Mouse (Mus musculus) heart, embryonic 13.5 days (tissue): Measurements from ENCODE around the gene Dgat2. TPM values are rescaled to one million over a fixed set of nuclear protein-coding genes. Genes with fewer than 3 reads are reported as not detected.

Source experiments
- ATAC-seq: fragments of 200-750 bp; cut with Nextera tagmentation; 2 replicates; pipeline ENCODE4 v1.8.0; 2017; ENCODE audit warnings: moderate TSS enrichment; ENCODE audit not compliant: insufficient number of reproducible peaks, low FRiP score, low TSS enrichment; ENCODE audit errors: extremely low read depth
- H3K27ac ChIP-seq: fragments of 300-500 bp; sonication (generic); replicated peaks from 2 replicates; pipeline ENCODE4 v1.5.1; 2015; ENCODE audit warnings: moderate library complexity, mild to moderate bottlenecking, inconsistent platforms
- H3K27me3 ChIP-seq: fragments of 300-500 bp; sonication (generic); replicated peaks from 2 replicates; pipeline ENCODE4 v1.6.1; 2015; ENCODE audit warnings: mild to moderate bottlenecking, inconsistent platforms
- H3K36me3 ChIP-seq: fragments of 300-500 bp; sonication (generic); 2 replicates; pipeline ENCODE4 v1.6.1; 2015; ENCODE audit warnings: mild to moderate bottlenecking, inconsistent platforms
- H3K4me1 ChIP-seq: fragments of 300-500 bp; sonication (generic); 2 replicates; pipeline ENCODE4 v1.6.1; 2015; ENCODE audit warnings: inconsistent platforms
- H3K4me2 ChIP-seq: fragments of 300-500 bp; sonication (generic); 2 replicates; pipeline ENCODE4 v1.6.1; 2015; ENCODE audit warnings: inconsistent platforms, mild to moderate bottlenecking, moderate library complexity
- H3K4me3 ChIP-seq: fragments of 300-500 bp; sonication (generic); 2 replicates; pipeline ENCODE4 v1.5.1; 2015; ENCODE audit warnings: moderate library complexity, mild to moderate bottlenecking, inconsistent platforms
- H3K9ac ChIP-seq: fragments of 300-500 bp; sonication (generic); 2 replicates; pipeline ENCODE4 v1.6.1; 2015; ENCODE audit warnings: inconsistent platforms, mild to moderate bottlenecking, moderate library complexity
- H3K9me3 ChIP-seq: fragments of 300-500 bp; sonication (generic); 2 replicates; pipeline ENCODE4 v1.6.1; 2016; ENCODE audit warnings: inconsistent platforms
- WGBS: fragments of 180-500 bp; shearing (Covaris S2); methylation state at CpG from one replicate; pipeline ENCODE4 v1.1.7; 2015; ENCODE audit warnings: mixed read lengths; 5-methylcytosine and 5-hydroxymethylcytosine counted together
- polyA plus RNA-seq: library from polyadenylated mRNA; unstranded; fragments of >200 nt; fragmentation: Nextera tagmentation; extraction: Ambion mirVana; gene quantifications from 2 replicates; pipeline ENCODE4 v1.2.1, GENCODE M21; 2015

Dgat2 gene
- polyA plus RNA-seq, 1 experiment from 2014 or later = 10.6 TPM

DNA sequence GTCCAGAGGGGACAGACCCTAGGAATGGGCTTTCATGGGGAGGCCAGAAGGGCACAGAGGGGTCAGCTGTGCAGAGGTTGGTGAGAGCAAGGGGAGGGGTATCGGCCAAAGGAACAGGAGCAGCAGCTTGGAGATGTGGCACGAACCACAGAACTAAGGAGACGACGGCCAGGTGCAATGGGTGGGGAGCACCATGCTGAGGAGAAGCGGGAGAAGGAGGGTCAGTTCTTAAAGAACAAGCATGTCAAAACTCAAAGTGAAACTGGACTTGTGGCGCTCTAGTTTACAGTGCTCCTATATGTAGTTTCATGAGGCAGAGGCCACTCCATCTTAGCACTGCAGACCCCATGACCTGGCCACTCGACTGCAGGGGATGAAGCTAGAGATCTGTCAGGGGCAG, 35.0 kb downstream of the Dgat2 start:
- Histone ChIP-seq H3K4me1 (peaks cover 23% of the 10 kb centered on the region), H3K36me3 (no peaks in the 10 kb centered on the region), H3K4me2 (no peak overlapping the region), H3K9ac (no peak overlapping the region), H3K9me3 (no peaks in the 10 kb centered on the region), H3K27ac (no peak overlapping the region), H3K4me3 (no peak overlapping the region), H3K27me3 (no peaks in the 10 kb centered on the region)
- WGBS = 80% methylated on average over 7 of the region's 7 CpGs
- no peak for ATAC-seq

DNA sequence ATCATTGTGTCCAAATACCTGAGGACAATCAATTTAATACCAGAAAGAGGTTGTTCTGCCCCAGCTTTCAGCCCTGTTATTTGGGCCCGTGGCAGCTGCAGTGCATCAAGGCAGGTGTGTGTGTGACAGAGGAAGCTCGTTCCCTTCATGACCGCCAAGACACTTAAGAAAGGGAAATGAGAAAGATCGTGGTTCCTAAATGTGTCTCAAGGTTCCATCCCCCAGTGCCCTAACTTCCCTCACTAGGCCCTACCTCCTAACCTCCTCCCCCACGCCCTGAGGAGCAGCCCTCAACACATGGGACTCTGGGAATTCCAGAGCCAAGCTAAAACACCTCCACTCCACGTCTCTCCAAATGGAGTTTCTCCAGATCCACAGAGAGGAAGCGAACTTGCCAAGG, 35.6 kb downstream of the Dgat2 start:
- H3K4me1 ChIP-seq = peaks cover 27% of the 10 kb centered on the region
- 58% methylated on average over 7 of the region's 7 CpGs for WGBS
- no peak overlapping the region for H3K4me3 ChIP-seq
- no peak overlapping the region for H3K4me2 ChIP-seq
- H3K36me3 ChIP-seq = no peaks in the 10 kb centered on the region
- no peaks in the 10 kb centered on the region for H3K27me3 ChIP-seq
- H3K27ac ChIP-seq = no peak overlapping the region
- H3K9me3 ChIP-seq = no peaks in the 10 kb centered on the region
- no peak for ATAC-seq
- no peak overlapping the region for H3K9ac ChIP-seq

DNA sequence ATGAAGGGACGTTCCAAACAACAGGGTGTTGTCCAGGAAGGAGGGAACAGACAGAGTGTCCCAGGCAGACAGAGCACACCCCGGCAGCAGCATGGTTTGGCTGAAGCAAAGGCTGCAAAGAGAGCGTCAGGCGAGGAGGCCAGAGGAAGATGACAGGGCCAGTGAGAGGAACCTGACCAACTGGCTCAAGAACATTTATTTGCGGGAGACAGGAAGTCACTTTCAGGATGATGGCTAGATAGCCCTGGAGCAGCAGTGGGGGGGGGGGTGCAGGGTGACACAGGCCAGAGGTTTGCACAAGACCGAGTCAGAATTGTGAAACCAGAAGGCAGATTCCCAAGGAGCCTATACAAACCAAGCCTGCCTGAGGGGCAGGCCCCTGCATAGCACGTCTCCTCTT, 36.5 kb downstream of the Dgat2 start:
- no peaks in the 10 kb centered on the region for H3K27me3 ChIP-seq
- H3K4me1 ChIP-seq = peaks cover 28% of the 10 kb centered on the region
- no peak overlapping the region for H3K4me3 ChIP-seq
- ATAC-seq = no peak
- no peaks in the 10 kb centered on the region for H3K9me3 ChIP-seq
- H3K36me3 ChIP-seq = no peaks in the 10 kb centered on the region
- H3K27ac ChIP-seq = no peak overlapping the region
- no peak overlapping the region for H3K4me2 ChIP-seq
- 0 out of 2 replicates have a peak overlapping the region, but pooled peaks have one; percentile 8 for H3K9ac ChIP-seq
- WGBS = 37% methylated on average over 7 of the region's 7 CpGs

DNA sequence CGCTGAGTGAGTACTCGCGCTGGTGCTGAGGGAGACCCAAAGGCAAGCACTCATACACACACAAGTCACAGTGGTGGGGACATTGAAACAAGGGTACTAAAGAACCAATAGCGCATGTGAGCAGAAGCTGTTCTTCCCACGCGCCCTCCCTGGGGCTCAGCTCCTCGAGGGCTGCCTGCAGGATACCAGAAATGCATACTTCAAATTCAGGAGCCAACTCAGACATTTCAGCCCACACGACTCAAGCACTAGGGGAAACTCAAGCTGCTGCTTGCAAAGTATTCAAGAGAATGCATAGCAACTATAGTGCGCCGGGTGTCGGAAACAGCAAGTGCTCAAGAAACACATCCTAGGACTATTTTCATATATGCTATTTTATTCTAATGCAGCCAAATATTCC, 37.9 kb downstream of the Dgat2 start:
- WGBS = 55% methylated on average over 11 of the region's 11 CpGs
- no peak overlapping the region for H3K4me2 ChIP-seq
- H3K36me3 ChIP-seq = no peaks in the 10 kb centered on the region
- no peak overlapping the region for H3K27ac ChIP-seq
- H3K27me3 ChIP-seq = no peaks in the 10 kb centered on the region
- no peaks in the 10 kb centered on the region for H3K9me3 ChIP-seq
- peaks cover 33% of the 10 kb centered on the region for H3K4me1 ChIP-seq
- H3K9ac ChIP-seq = no peak overlapping the region
- no peak overlapping the region for H3K4me3 ChIP-seq
- no peak for ATAC-seq

DNA sequence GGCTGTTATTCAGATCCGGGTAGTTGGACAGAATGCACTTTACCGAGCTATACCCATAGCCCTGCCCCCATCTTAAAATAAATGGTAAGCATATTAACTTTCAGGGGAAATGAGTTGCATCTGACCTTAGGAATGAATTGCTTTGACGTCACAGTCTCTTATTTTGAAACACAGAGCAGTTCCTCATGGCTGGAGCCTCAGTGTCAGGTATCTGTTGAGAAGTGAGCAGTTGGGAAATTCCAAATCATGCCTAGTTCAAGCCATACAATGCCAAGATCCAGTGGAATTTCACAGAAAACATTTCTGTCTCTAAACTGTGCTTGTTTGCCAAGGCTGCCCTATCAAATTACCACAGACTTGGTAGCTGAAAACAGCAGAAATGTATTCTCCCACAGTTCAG, 39.3 kb downstream of the Dgat2 start:
- no peak overlapping the region for H3K4me2 ChIP-seq
- no peak for ATAC-seq
- H3K27ac ChIP-seq = no peak overlapping the region
- peaks cover 46% of the 10 kb centered on the region for H3K4me1 ChIP-seq
- WGBS = 62% methylated on average over 3 of the region's 3 CpGs
- no peak overlapping the region for H3K4me3 ChIP-seq
- H3K9ac ChIP-seq = no peak overlapping the region
- H3K9me3 ChIP-seq = no peaks in the 10 kb centered on the region
- H3K27me3 ChIP-seq = no peaks in the 10 kb centered on the region
- H3K36me3 ChIP-seq = no peaks in the 10 kb centered on the region

DNA sequence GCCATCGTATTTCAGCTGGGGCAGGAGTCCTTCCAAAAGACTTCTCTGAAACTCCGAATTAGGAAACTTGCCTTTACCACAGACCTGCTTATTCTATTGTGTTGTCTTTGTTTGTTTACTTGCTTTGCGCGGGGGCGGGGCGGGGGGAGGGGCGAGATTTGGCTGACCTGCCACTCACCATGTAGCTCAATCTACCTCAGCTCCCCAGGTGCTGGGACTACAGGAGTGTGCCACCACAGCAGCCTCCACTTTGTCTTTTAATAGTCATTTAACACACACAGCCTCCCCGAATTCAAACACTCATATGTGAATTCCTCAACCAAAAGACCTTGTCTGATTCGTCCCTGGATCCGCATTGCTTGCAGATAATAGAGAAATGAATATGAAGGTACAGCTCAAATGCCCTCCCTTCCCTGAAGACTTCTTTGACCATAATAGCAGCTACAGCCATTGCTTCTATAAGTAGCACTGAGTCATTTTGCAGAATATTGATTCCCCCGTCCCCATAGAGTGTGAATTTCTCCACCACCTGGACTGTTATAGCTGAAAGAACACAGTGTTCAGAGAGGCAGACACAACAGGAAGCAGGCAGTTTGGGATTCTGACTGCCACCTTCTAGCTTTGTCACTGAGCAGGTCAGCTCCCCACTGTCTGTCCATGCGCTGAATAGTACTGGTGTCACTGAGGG, 40.5 kb downstream of the Dgat2 start:
- Histone ChIP-seq H3K9ac (peak overlapping the region; percentile 50; the same call in 1 of the 2 replicates), H3K4me2 (peak overlapping the region; percentile 74), H3K36me3 (no peaks in the 10 kb centered on the region), H3K9me3 (no peaks in the 10 kb centered on the region), H3K4me3 (peak overlapping the region; percentile 84), H3K4me1 (peaks cover 43% of the 10 kb centered on the region), H3K27me3 (no peaks in the 10 kb centered on the region), H3K27ac (0 out of 2 replicates have a peak overlapping the region, but pooled peaks have one; percentile 16)
- ATAC-seq = no peak
- WGBS = 33% methylated on average over 12 of the region's 12 CpGs

DNA sequence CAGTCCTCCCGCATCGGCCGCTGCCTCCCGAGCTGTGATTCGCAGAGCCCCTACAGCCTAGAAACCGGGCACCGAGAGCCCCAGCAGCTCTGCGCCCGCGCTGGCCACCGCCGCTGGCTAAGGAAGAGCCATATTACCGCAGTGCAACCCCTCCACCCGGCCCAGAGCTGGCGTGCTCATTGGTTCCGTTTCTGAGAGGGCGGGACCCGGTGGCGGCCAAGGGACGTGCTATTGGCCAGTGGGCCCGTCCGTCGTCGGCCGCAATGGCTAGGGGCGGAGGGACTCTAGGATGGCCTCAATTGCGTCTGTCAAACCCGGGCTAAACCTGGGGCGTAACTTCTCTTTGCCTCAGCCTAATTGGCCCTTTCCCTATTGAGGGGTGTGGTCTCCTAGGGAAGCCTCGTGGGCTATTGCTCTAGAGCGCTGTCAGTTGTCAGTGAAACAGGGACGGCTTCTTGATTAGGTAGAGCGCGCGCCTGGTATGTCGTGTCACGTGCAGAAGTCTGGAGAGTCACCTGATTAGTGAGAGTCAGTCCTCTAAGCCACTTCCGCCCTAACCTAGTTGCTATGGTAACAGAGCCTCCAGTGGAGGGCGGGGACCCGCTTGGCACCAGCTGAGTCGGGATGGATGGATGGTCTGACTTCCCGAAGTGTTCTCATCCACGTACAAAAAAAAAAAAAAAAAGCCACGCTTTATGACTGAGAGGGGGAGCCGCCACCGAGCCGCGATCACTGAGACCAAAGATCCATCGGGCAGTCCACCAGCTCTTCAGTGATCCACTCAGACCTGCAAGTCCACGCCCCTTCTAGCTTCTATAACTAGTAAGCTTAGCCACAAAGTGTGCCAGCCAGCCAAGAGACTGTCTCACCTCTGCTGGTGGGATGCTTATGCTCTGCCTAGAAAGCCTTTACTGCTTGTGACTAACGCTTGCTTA, 41.3 kb downstream of the Dgat2 start, which contains the start of gene Uvrag:
Uvrag (minus strand) TSS at position 158 of the 935 bp plus-strand sequence.
- no peaks in the 10 kb centered on the region; the same call in 1 of the 2 replicates for H3K36me3 ChIP-seq
- peak within 1 kb of the TSS; percentile 88 for H3K27ac ChIP-seq
- peak within 1 kb of the TSS; percentile 95 for H3K9ac ChIP-seq
- no peaks in the 10 kb centered on the region for H3K9me3 ChIP-seq
- H3K4me1 ChIP-seq = peaks cover 41% of the 10 kb centered on the region
- under 1% methylated on average over 51 of the region's 51 CpGs for WGBS
- no peaks in the 10 kb centered on the region for H3K27me3 ChIP-seq
- peak within 1 kb of the TSS; percentile 88 for H3K4me2 ChIP-seq
- H3K4me3 ChIP-seq = peak within 1 kb of the TSS; percentile 84
- ATAC-seq = peak; percentile 94

DNA sequence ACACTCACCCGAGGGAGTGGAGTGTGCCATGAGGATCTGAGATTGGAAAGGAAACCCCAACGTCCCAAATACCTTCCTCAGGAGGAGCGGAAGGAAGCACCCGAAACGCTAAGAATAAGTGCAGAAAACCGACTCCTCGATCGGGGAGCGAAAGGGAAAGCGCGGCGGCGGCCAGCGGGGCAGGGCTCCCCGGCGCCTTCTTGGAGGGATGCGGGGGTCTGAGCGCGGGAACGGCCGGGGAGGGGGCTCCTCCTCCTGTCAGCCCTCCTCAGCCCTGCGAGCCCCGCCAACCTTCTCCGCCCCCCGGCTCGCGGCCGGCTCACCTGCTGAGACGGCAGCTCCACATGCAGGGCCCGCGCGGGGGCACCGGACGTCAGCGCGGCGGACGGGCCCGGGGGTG, 42.0 kb downstream of the Dgat2 start:
- Histone ChIP-seq H3K27me3 (no peaks in the 10 kb centered on the region), H3K36me3 (no peaks in the 10 kb centered on the region; the same call in 1 of the 2 replicates), H3K27ac (peak overlapping the region; percentile 88), H3K9me3 (no peaks in the 10 kb centered on the region), H3K9ac (peak overlapping the region; percentile 95), H3K4me2 (peak overlapping the region; percentile 88), H3K4me3 (peak overlapping the region; percentile 84), H3K4me1 (peaks cover 36% of the 10 kb centered on the region)
- ATAC-seq = peak; percentile 1; the same call in 1 of the 2 replicates
- under 1% methylated on average over 36 of the region's 39 CpGs for whole genome bisulfite sequencing

DNA sequence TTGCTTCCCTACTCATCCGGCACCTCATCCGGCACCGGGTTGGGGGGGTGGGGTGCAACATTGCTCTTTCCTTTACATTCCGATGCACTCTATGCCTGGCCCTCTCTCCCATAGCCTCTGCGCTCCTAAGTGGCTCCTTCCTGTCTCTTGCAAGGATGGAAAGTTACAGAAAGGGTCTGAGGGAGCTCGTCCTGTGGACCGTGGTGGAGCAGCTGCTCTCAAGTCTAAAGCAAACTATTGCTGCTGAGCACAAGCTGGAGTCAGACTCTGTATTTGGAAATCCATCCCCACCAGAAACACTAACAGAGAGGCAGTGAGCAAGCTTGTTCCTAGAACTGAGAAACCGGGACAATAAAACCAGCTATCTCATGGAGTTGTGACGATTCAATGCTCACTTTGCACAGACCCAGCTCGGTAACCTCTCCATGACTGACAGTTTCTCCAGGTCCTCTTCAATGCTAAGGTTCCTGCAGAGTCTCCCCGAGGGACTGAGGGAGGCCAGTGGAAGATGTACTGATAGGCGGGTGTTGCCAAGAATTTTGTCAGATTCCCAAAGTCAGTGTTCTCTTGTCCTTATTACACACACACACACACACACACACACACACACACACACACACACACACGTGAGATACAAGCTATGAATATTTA, 42.6 kb downstream of the Dgat2 start:
- Histone ChIP-seq H3K9me3 (0 out of 2 replicates have a peak, but pooled peaks cover 3% of the 10 kb centered on the region), H3K27ac (peak overlapping the region; percentile 88), H3K9ac (peak overlapping the region; percentile 95), H3K36me3 (no peaks in the 10 kb centered on the region; the same call in 1 of the 2 replicates), H3K4me2 (peak overlapping the region; percentile 88), H3K4me1 (peaks cover 30% of the 10 kb centered on the region), H3K27me3 (no peaks in the 10 kb centered on the region), H3K4me3 (peak overlapping the region; percentile 84)
- WGBS = under 1% methylated on average over 13 of the region's 13 CpGs
- ATAC-seq = no peak

DNA sequence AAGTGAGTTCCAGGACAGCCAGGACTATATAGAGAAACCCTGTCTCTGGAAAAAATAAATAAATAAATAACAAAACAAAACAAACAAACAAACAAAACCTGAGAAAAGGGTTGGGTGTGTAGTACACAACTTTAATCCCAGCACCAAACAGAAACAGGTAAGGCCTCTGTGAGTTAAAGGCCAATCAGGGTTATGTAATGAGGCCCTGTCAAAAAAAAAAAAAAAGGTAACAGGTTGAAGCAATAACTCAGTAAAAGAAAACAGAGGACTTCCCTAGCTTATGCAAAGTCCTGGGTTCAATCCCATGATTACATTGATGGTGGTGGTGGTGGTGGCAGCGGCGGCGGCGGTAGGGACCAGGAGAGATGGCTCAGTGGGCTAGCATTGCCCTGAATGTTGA, 45.0 kb downstream of the Dgat2 start:
- no peak for ATAC-seq
- peaks cover 35% of the 10 kb centered on the region for H3K4me1 ChIP-seq
- no peak overlapping the region for H3K9ac ChIP-seq
- no peak overlapping the region for H3K27ac ChIP-seq
- H3K27me3 ChIP-seq = no peaks in the 10 kb centered on the region
- H3K9me3 ChIP-seq = 0 out of 2 replicates have a peak, but pooled peaks cover 6% of the 10 kb centered on the region
- no peaks in the 10 kb centered on the region; the same call in 1 of the 2 replicates for H3K36me3 ChIP-seq
- H3K4me2 ChIP-seq = no peak overlapping the region
- WGBS = 95% methylated on average over 4 of the region's 4 CpGs
- H3K4me3 ChIP-seq = no peak overlapping the region

DNA sequence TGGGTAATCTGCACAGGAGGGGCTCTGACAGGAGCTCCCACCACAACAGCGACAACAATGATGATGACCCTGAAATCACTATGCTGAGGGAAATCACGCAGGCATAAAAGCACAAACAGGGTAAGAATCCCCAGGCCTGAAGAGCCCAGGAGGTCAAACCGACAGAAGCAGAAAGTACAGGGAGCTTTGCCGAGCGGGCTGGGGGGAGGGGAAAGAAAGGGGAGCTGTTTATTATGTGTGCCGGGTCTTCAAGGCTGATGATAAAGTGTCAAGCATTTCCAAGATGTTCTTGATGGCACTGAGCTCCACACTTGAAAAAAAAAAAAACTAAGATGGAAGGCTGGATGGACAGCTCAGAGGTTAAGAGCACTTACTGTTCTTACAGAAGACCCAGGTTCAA, 45.7 kb downstream of the Dgat2 start:
- Histone ChIP-seq H3K27ac (no peak overlapping the region), H3K9ac (no peak overlapping the region), H3K36me3 (no peaks in the 10 kb centered on the region; the same call in 1 of the 2 replicates)

More for the DNA sequence above, 45.7 kb downstream of the Dgat2 start:
- no peak for ATAC-seq
- H3K4me1 ChIP-seq = peaks cover 35% of the 10 kb centered on the region
- H3K4me3 ChIP-seq = no peak overlapping the region
- 0 out of 2 replicates have a peak, but pooled peaks cover 6% of the 10 kb centered on the region for H3K9me3 ChIP-seq
- no peaks in the 10 kb centered on the region for H3K27me3 ChIP-seq
- no peak overlapping the region for H3K4me2 ChIP-seq
- 71% methylated on average over 6 of the region's 6 CpGs for WGBS
